Mouse (Mus musculus): ENCODE results near the gene Olfr871. TPM values are rescaled to one million over a fixed set of nuclear protein-coding genes. Genes with fewer than 3 reads are reported as not detected.

Olfr871 gene
- polyA plus RNA-seq, 1 experiment from 2014 or later: not detected

Other genes starting within 250 kb of the Olfr871 start
- not detected in 2 replicates for gene Olfr866, start 184.2 kb upstream of the Olfr871 start, polyA plus RNA-seq (2014; fragmentation: Nextera tagmentation; extraction: Ambion mirVana)
- not detected in 2 replicates for gene Olfr867, start 154.6 kb upstream of the Olfr871 start, polyA plus RNA-seq (2014; fragmentation: Nextera tagmentation; extraction: Ambion mirVana)
- 0.06 TPM in 1 of 2 replicates, not detected in the other for gene Olfr868, start 113.6 kb upstream of the Olfr871 start, polyA plus RNA-seq (2014; fragmentation: Nextera tagmentation; extraction: Ambion mirVana)
- not detected in 2 replicates for gene Olfr869, start 83.2 kb upstream of the Olfr871 start, polyA plus RNA-seq (2014; fragmentation: Nextera tagmentation; extraction: Ambion mirVana)
- not detected in 2 replicates for gene Olfr870, start 38.1 kb upstream of the Olfr871 start, polyA plus RNA-seq (2014; fragmentation: Nextera tagmentation; extraction: Ambion mirVana)
- not detected in 2 replicates for gene Olfr872, start 24.9 kb downstream of the Olfr871 start, polyA plus RNA-seq (2014; fragmentation: Nextera tagmentation; extraction: Ambion mirVana)
- not detected in 2 replicates for gene Olfr39, start 70.1 kb downstream of the Olfr871 start, polyA plus RNA-seq (2014; fragmentation: Nextera tagmentation; extraction: Ambion mirVana)
- not detected in 2 replicates for gene Olfr873, start 86.3 kb downstream of the Olfr871 start, polyA plus RNA-seq (2014; fragmentation: Nextera tagmentation; extraction: Ambion mirVana)
- not detected in 2 replicates for gene Olfr18, start 123.9 kb downstream of the Olfr871 start, polyA plus RNA-seq (2014; fragmentation: Nextera tagmentation; extraction: Ambion mirVana)
- gene Zfp560, start 173.0 kb downstream of the Olfr871 start, polyA plus RNA-seq (2014; fragmentation: Nextera tagmentation; extraction: Ambion mirVana): 32.7 and 40.1 TPM in 2 replicates
- 19.6 and 26.1 TPM in 2 replicates for gene Zfp26, start 248.0 kb downstream of the Olfr871 start, polyA plus RNA-seq (2014; fragmentation: Nextera tagmentation; extraction: Ambion mirVana)

All from embryonic facial prominence, embryonic 14.5 days (tissue).